Mouse (Mus musculus) stomach, postnatal 0 days (tissue): Measurements from ENCODE around the gene Tsc1. TPM values are rescaled to one million over a fixed set of nuclear protein-coding genes. Genes with fewer than 3 reads are reported as not detected.

Source experiments
- ATAC-seq: fragments of 200-750 bp; cut with Nextera tagmentation; 2 replicates; pipeline ENCODE4 v1.8.0; 2017; ENCODE audit not compliant: low FRiP score, low TSS enrichment
- DNase-seq: peaks from one replicate; pipeline ENCODE4 v3.0.0-alpha.2; 2016; ENCODE audit warnings: low spot score
- H3K27ac ChIP-seq: fragments of 300-500 bp; sonication (generic); replicated peaks from 2 replicates; pipeline ENCODE4 v1.5.1; 2014; ENCODE audit warnings: mild to moderate bottlenecking, control low read depth
- H3K27me3 ChIP-seq: fragments of 300-500 bp; sonication (generic); 2 replicates; pipeline ENCODE4 v1.6.1; 2014; ENCODE audit warnings: low read length; ENCODE audit not compliant: control insufficient read depth, insufficient read depth
- H3K36me3 ChIP-seq: fragments of 300-500 bp; sonication (generic); 2 replicates; pipeline ENCODE4 v1.6.1; 2014; ENCODE audit warnings: low read length, mixed read lengths; ENCODE audit not compliant: control insufficient read depth, insufficient read depth
- H3K4me1 ChIP-seq: fragments of 300-500 bp; sonication (generic); replicated peaks from 2 replicates; pipeline ENCODE4 v1.6.1; 2014; ENCODE audit warnings: antibody characterized with exemption; ENCODE audit not compliant: control insufficient read depth, insufficient read depth
- H3K4me2 ChIP-seq: fragments of 300-500 bp; sonication (generic); replicated peaks from 2 replicates; pipeline ENCODE4 v1.6.1; 2014; ENCODE audit warnings: low read depth, mild to moderate bottlenecking, control low read depth, moderate library complexity
- H3K4me3 ChIP-seq: fragments of 300-500 bp; sonication (generic); 2 replicates; pipeline ENCODE4 v1.5.1; 2014; ENCODE audit warnings: low read depth, low read length, control low read depth
- H3K9ac ChIP-seq: fragments of 300-500 bp; sonication (generic); 2 replicates; pipeline ENCODE4 v1.6.1; 2014; ENCODE audit warnings: mild to moderate bottlenecking, low read length, control low read depth, mixed read lengths
- H3K9me3 ChIP-seq: fragments of 300-500 bp; sonication (generic); 2 replicates; pipeline ENCODE4 v1.6.1; 2016; ENCODE audit warnings: low read length; ENCODE audit not compliant: control insufficient read depth
- CTCF ChIP-seq: IDR thresholded peaks from 2 replicates; pipeline ENCODE4 v1.5.1; 2016; ENCODE audit warnings: antibody characterized with exemption, low read depth, mild to moderate bottlenecking, moderate library complexity
- EP300 ChIP-seq: optimal IDR thresholded peaks from 2 replicates; pipeline ENCODE3; 2016; ENCODE audit warnings: antibody characterized with exemption
- WGBS: fragments of 180-500 bp; shearing (Covaris S2); extraction: QIAGEN DNeasy Blood & Tissue Kit; methylation state at CpG from one replicate; pipeline ENCODE4 v1.1.7; 2014; 5-methylcytosine and 5-hydroxymethylcytosine counted together
- polyA plus RNA-seq: library from polyadenylated mRNA; unstranded; fragments of >200 nt; fragmentation: Nextera tagmentation; extraction: Ambion mirVana; gene quantifications from 2 replicates; pipeline ENCODE4 v1.2.1, GENCODE M21; 2015

The Tsc1 gene
- polyA plus RNA-seq, 1 experiment from 2014 or later = 4.9 TPM

- DNase-seq = no peak
- H3K4me2 ChIP-seq = no peak overlapping the region
- WGBS = 78% methylated on average over 17 of the region's 17 CpGs
- no peaks in the 10 kb centered on the region for H3K9me3 ChIP-seq
- no peaks in the 10 kb centered on the region for H3K4me1 ChIP-seq
- H3K27ac ChIP-seq = no peak overlapping the region
- no peaks in the 10 kb centered on the region for H3K27me3 ChIP-seq
- H3K36me3 ChIP-seq = no peaks in the 10 kb centered on the region
- TF ChIP-seq EP300 (no peak), CTCF (no peak)
- no peak overlapping the region for H3K9ac ChIP-seq
- no peak for ATAC-seq
- H3K4me3 ChIP-seq = no peak overlapping the region
Measured at GRCm38 (mm10) chr2:28611407-28611787, 29.6 kb upstream of the Tsc1 start.

DNA sequence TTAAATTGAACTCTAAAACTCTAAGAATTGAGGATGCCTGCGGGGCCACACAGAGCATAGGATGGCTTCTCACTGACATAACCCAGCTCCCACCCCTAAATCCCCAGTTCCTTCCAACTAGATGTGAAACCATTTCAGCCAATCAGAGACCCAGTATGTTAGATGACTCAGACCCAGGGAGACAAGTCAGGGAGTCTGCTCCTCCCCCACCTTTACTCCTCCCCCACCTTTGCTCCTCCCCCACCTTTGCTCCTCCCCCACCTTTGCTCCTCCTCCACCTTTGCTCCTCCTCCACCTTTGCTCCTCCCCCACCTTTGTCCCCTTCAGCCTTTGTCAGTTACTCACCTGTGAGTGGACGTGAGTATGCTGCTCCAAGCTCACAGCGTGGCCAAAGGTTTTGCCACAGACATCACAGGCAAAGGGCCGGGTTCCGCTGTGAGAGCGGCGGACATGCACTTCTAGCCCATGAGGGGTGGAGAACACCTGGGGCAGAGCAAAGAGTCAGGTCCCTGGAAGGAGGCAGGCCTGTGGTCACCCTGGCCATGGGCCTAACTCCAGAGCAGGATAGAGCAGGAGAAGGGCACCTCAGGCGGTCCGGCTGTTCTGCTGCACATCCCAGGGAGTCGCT, 28.5 kb upstream of the Tsc1 start:
- Histone ChIP-seq H3K4me1 (no peaks in the 10 kb centered on the region), H3K9me3 (no peaks in the 10 kb centered on the region), H3K9ac (no peak overlapping the region), H3K36me3 (no peaks in the 10 kb centered on the region), H3K27me3 (no peaks in the 10 kb centered on the region), H3K27ac (no peak overlapping the region), H3K4me3 (no peak overlapping the region), H3K4me2 (no peak overlapping the region)
- DNase-seq (no peak), ATAC-seq (no peak)
- no peak for TF ChIP-seq EP300
- TF ChIP-seq CTCF = no peak
- WGBS = 75% methylated on average over 10 of the region's 10 CpGs

DNA sequence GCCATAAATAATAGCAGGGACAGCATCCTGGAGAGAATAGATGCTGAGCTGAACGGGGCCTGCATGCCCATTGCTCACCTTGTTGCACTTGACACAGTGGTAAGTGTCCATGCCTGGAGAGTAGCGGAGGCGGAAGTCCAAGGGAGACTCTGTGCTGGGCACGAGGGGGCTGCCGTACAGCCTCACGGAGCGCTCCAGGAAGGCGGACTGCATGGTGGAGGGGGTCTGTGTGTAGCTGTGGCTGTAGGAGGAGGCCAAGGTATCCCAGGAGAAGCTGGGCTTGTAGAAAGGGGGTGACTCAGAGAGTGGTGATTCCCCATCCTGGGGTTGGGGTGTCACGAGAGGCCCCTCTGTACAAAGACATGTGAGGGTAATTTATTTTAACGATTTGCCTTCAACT, 27.4 kb upstream of the Tsc1 start:
- Histone ChIP-seq H3K4me3 (no peak overlapping the region), H3K4me2 (no peak overlapping the region), H3K36me3 (no peaks in the 10 kb centered on the region), H3K27me3 (no peaks in the 10 kb centered on the region), H3K9me3 (no peaks in the 10 kb centered on the region), H3K27ac (no peak overlapping the region), H3K9ac (no peak overlapping the region), H3K4me1 (no peaks in the 10 kb centered on the region)
- DNase-seq (no peak), ATAC-seq (no peak)
- 90% methylated on average over 10 of the region's 10 CpGs for WGBS
- TF ChIP-seq EP300 = no peak
- no peak for TF ChIP-seq CTCF

GRCm38 (mm10) chr2:28616358-28616757, 24.7 kb upstream of the Tsc1 start:
- H3K4me2 ChIP-seq = no peak overlapping the region
- TF ChIP-seq EP300 (no peak), CTCF (peak; percentile 51)
- DNase-seq = no peak

GRCm38 (mm10) chr2:28616874-28617273, 24.2 kb upstream of the Tsc1 start:
- H3K4me1 ChIP-seq = no peaks in the 10 kb centered on the region
- 71% methylated on average over 9 of the region's 9 CpGs for WGBS
- no peak for ATAC-seq
- no peaks in the 10 kb centered on the region for H3K27me3 ChIP-seq
- H3K36me3 ChIP-seq = no peaks in the 10 kb centered on the region
- DNase-seq = no peak
- TF ChIP-seq EP300 (no peak), CTCF (no peak)
- H3K4me2 ChIP-seq = no peak overlapping the region
- no peak overlapping the region for H3K9ac ChIP-seq
- no peak overlapping the region for H3K27ac ChIP-seq
- H3K4me3 ChIP-seq = no peak overlapping the region
- H3K9me3 ChIP-seq = no peaks in the 10 kb centered on the region

More at GRCm38 (mm10) chr2:28616358-28616757, 24.7 kb upstream of the Tsc1 start:
- H3K9me3 ChIP-seq = no peaks in the 10 kb centered on the region
- H3K36me3 ChIP-seq = no peaks in the 10 kb centered on the region
- no peaks in the 10 kb centered on the region for H3K27me3 ChIP-seq
- 48% methylated on average over 5 of the region's 5 CpGs for WGBS
- ATAC-seq = no peak
- no peak overlapping the region for H3K9ac ChIP-seq
- H3K27ac ChIP-seq = no peak overlapping the region
- no peak overlapping the region for H3K4me3 ChIP-seq
- H3K4me1 ChIP-seq = no peaks in the 10 kb centered on the region

DNA sequence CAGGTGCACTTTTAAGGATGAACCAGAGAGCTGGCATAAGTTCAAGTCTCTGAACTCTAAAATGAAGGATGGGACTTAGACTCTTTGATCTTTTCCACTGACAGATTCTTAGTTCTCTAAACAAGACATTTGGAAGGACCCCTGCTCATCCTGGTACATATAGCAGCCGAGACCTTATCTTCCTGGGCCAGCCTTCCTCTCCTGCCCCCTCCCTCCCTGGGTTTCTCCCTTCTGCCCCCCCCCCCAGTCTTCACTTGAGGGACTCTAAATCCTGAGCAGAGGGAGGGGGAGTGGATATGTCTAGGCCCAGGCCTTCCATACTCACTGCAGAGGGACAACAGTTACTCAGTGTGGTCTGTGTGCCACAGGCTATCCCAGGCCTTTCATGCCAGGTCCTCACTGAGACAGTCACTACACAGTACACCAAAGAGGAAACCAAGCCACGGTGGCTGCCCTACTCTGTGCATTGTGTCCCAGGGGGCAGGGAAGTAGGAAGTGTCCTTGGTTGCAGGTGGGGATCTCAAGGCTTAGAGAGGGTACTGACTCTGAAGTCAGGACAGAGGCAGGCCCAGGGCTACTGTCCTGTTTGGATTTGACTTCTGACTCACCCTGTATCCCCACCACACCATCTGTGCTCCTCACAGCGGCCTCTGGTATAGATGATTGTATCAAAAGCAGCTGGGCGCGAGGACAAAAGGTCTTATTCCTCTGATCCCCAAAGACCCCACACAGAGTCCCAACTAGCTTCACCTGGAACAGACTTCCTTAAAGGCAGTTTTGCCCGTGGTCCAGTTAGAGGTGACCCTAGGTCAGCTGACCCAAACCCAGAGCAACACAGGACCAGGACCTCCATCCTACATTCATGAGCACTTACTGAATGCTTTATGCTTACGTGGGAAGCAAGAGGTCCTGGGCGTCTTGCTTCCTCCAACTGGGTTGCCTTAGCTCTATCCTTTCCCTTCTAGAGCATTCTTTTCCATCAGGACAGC, 23.2 kb upstream of the Tsc1 start:
- no peaks in the 10 kb centered on the region for H3K4me1 ChIP-seq
- ATAC-seq = no peak
- no peak overlapping the region for H3K9ac ChIP-seq
- TF ChIP-seq EP300 = no peak
- no peak for TF ChIP-seq CTCF
- no peak overlapping the region for H3K4me2 ChIP-seq
- H3K27me3 ChIP-seq = no peaks in the 10 kb centered on the region
- 72% methylated on average over 8 of the region's 8 CpGs for WGBS
- H3K9me3 ChIP-seq = no peaks in the 10 kb centered on the region
- DNase-seq = no peak
- H3K4me3 ChIP-seq = no peak overlapping the region
- no peak overlapping the region for H3K27ac ChIP-seq
- H3K36me3 ChIP-seq = no peaks in the 10 kb centered on the region
